Comparison of ENCODE assay signal across 31 mouse cellular contexts in the genomic region with DNA sequence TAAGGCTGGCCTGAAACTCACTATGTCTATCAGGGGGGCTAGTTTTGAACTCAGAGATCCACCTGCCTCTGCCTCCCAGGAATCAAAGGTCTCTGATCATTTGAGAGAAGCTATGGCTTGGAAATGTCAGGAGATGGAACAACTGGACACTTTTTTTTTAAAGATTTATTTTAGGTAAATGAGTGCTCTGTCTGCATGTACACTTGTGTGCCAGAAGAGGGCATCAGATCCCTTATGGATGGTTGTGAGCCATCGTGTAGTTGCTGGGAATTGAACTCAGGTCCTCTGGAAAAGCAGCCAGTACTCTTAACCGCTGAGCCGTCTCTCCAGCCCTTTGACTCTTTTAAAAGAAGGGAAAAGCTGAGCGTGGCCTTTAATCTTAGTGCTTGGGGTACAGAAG. TPM values are rescaled to one million over a fixed set of nuclear protein-coding genes. Genes with fewer than 3 reads are reported as not detected.
DNase-seq lines count a peak whose midpoint lies in the region; ATAC-seq and TF ChIP-seq lines count a peak whose summit lies in the region.
"Had no signal": no experiment of that assay in that cellular context is flagged by ENCODE, and none has a peak within 500 bp of the region (broad histone marks: within the 10 kb centered on the region; RNA-seq: fewer than 3 reads in every experiment).

No protein-coding gene starts in this region.

- peak; percentile 38 for TF ChIP-seq CTCF in hindbrain, postnatal 0 days (IDR thresholded peaks at IDR 0.05; ENCODE audit: low read depth)
- TF ChIP-seq CTCF in liver, postnatal 0 days (IDR thresholded peaks at IDR 0.05; ENCODE audit: low read depth), result peak; percentile 52
- peak; percentile 27 for TF ChIP-seq CTCF in E14TG2a.4 (conservative IDR thresholded peaks at IDR 0.05; ENCODE audit: low read length)
- peak; percentile 43 for TF ChIP-seq CTCF in stomach, postnatal 0 days (IDR thresholded peaks at IDR 0.05; ENCODE audit: low read depth)

- no peak overlapping the region for H3K4me2 ChIP-seq in hindbrain, postnatal 0 days (ENCODE audit: low read depth, low read length)
- no peak overlapping the region for H3K4me2 ChIP-seq in hindbrain, embryonic 11.5 days (replicated peaks; ENCODE audit: low read depth, low read length)
- no peak overlapping the region for H3K4me2 ChIP-seq in liver, postnatal 0 days (ENCODE audit: low read depth, low read length)
- H3K4me2 ChIP-seq in stomach, postnatal 0 days (replicated peaks; ENCODE audit: low read depth), result no peak overlapping the region
- H3K4me2 ChIP-seq: embryonic facial prominence, embryonic 15.5 days; midbrain, embryonic 15.5 days; neural tube, embryonic 13.5 days had no signal

- peaks cover 18% of the 10 kb centered on the region for H3K4me1 ChIP-seq in hindbrain, postnatal 0 days (ENCODE audit: insufficient read depth, low read length)
- peaks cover 11% of the 10 kb centered on the region for H3K4me1 ChIP-seq in hindbrain, embryonic 11.5 days (replicated peaks; ENCODE audit: control insufficient read depth, insufficient read depth, low read length)
- H3K4me1 ChIP-seq in liver, postnatal 0 days (ENCODE audit: insufficient read depth), result peaks cover 28% of the 10 kb centered on the region
- peaks cover 44% of the 10 kb centered on the region for H3K4me1 ChIP-seq in E14TG2a.4 (replicated peaks; ENCODE audit: low read depth, low read length)
- no peaks in the 10 kb centered on the region; the same call in 1 of the 2 replicates for H3K4me1 ChIP-seq in stomach, postnatal 0 days (replicated peaks; ENCODE audit: control insufficient read depth, insufficient read depth)

- no peak overlapping the region for H3K27ac ChIP-seq in hindbrain, postnatal 0 days
- no peak overlapping the region for H3K27ac ChIP-seq in hindbrain, embryonic 11.5 days (ENCODE audit: low read depth, low read length)
- H3K27ac ChIP-seq in liver, postnatal 0 days (ENCODE audit: low read depth), result no peak overlapping the region
- no peak overlapping the region for H3K27ac ChIP-seq in stomach, postnatal 0 days (replicated peaks)
- H3K27ac ChIP-seq: embryonic facial prominence, embryonic 15.5 days; heart, embryonic 10.5 days; hindbrain, embryonic 10.5 days; midbrain, embryonic 15.5 days; neural tube, embryonic 13.5 days had no signal

- H3K9ac ChIP-seq in hindbrain, postnatal 0 days (replicated peaks; ENCODE audit: low read length), result no peak overlapping the region
- H3K9ac ChIP-seq in hindbrain, embryonic 11.5 days (ENCODE audit: low read depth, low read length), result no peak overlapping the region
- no peak overlapping the region for H3K9ac ChIP-seq in liver, postnatal 0 days (replicated peaks)
- H3K9ac ChIP-seq in stomach, postnatal 0 days (ENCODE audit: low read length), result no peak overlapping the region
- H3K9ac ChIP-seq: embryonic facial prominence, embryonic 15.5 days; midbrain, embryonic 15.5 days; neural tube, embryonic 13.5 days had no signal

- no peak overlapping the region for H3K4me3 ChIP-seq in hindbrain, postnatal 0 days (ENCODE audit: low read length)
- H3K4me3 ChIP-seq in hindbrain, embryonic 11.5 days (ENCODE audit: low read depth, low read length), result no peak overlapping the region
- H3K4me3 ChIP-seq in liver, postnatal 0 days (ENCODE audit: low read depth, low read length), result no peak overlapping the region
- H3K4me3 ChIP-seq in E14TG2a.4 (replicated peaks; ENCODE audit: low read length), result no peak overlapping the region
- H3K4me3 ChIP-seq in stomach, postnatal 0 days (ENCODE audit: low read depth, low read length), result no peak overlapping the region
- H3K4me3 ChIP-seq: embryonic facial prominence, embryonic 15.5 days; hindbrain, embryonic 10.5 days; midbrain, embryonic 15.5 days; myocyte; neural tube, embryonic 13.5 days had no signal

- TF ChIP-seq EP300 in liver, postnatal 0 days (IDR thresholded peaks at IDR 0.05; ENCODE audit: low read depth), result no peak
- no peak for TF ChIP-seq EP300 in stomach, postnatal 0 days (optimal IDR thresholded peaks at IDR 0.05)

- H3K36me3 ChIP-seq in hindbrain, postnatal 0 days (ENCODE audit: insufficient read depth, low read length), result no peaks in the 10 kb centered on the region
- no peaks in the 10 kb centered on the region for H3K36me3 ChIP-seq in hindbrain, embryonic 11.5 days (ENCODE audit: control insufficient read depth, insufficient read depth, low read length)
- no peaks in the 10 kb centered on the region for H3K36me3 ChIP-seq in liver, postnatal 0 days (replicated peaks; ENCODE audit: insufficient read depth, low read length)
- H3K36me3 ChIP-seq in E14TG2a.4 (ENCODE audit: insufficient read depth, low read length), result no peaks in the 10 kb centered on the region
- H3K36me3 ChIP-seq in stomach, postnatal 0 days (ENCODE audit: control insufficient read depth, insufficient read depth, low read length), result no peaks in the 10 kb centered on the region
- H3K36me3 ChIP-seq: embryonic facial prominence, embryonic 15.5 days; heart, embryonic 10.5 days; hindbrain, embryonic 10.5 days; midbrain, embryonic 15.5 days; neural tube, embryonic 13.5 days had no signal

- ATAC-seq in hindbrain, postnatal 0 days, result no peak
- ATAC-seq in hindbrain, embryonic 11.5 days (ENCODE audit: low FRiP score), result no peak
- no peak for ATAC-seq in liver, postnatal 0 days
- no peak for ATAC-seq in stomach, postnatal 0 days (ENCODE audit: low FRiP score, low TSS enrichment)
- ATAC-seq: forebrain, embryonic 16.5 days; midbrain, embryonic 15.5 days had no signal

- H3K27me3 ChIP-seq in hindbrain, postnatal 0 days (ENCODE audit: insufficient read depth, low read length), result peaks cover 20% of the 10 kb centered on the region
- H3K27me3 ChIP-seq in hindbrain, embryonic 11.5 days (ENCODE audit: control insufficient read depth, insufficient read depth, low read length), result peaks cover 48% of the 10 kb centered on the region
- H3K27me3 ChIP-seq in liver, postnatal 0 days (ENCODE audit: insufficient read depth, low read length), result peaks cover 49% of the 10 kb centered on the region
- H3K27me3 ChIP-seq in E14TG2a.4 (ENCODE audit: insufficient read depth, low read length), result peaks cover 50% of the 10 kb centered on the region
- H3K27me3 ChIP-seq in stomach, postnatal 0 days (ENCODE audit: control insufficient read depth, insufficient read depth, low read length), result no peaks in the 10 kb centered on the region

- no peak for DNase-seq in hindbrain, postnatal 0 days (ENCODE audit: low spot score)
- DNase-seq in hindbrain, embryonic 11.5 days (ENCODE audit: low spot score), result no peak
- DNase-seq in liver, postnatal 0 days, result no peak
- no peak for DNase-seq in liver
- DNase-seq in stomach, postnatal 0 days (ENCODE audit: low spot score), result no peak
- no peak for DNase-seq in thymus, postnatal 10 days (ENCODE audit: low spot score in 2 of 2)
- DNase-seq: cerebellum, adult 11 months; cerebellum, adult 9-11 months; kidney, adult 9 months; kidney, postnatal 25 days; right cerebral cortex, postnatal 25 days; spleen, adult 18-20 months; thymus, postnatal 14 days had no signal

- no peaks in the 10 kb centered on the region for H3K9me3 ChIP-seq in hindbrain, postnatal 0 days (ENCODE audit: low read length)
- no peaks in the 10 kb centered on the region for H3K9me3 ChIP-seq in hindbrain, embryonic 11.5 days (ENCODE audit: control insufficient read depth, low read length)
- no peaks in the 10 kb centered on the region for H3K9me3 ChIP-seq in liver, postnatal 0 days (ENCODE audit: low read length)
- H3K9me3 ChIP-seq in E14TG2a.4 (ENCODE audit: low read length), result no peaks in the 10 kb centered on the region
- no peaks in the 10 kb centered on the region for H3K9me3 ChIP-seq in stomach, postnatal 0 days (ENCODE audit: control insufficient read depth, low read length)
- H3K9me3 ChIP-seq: embryonic facial prominence, embryonic 15.5 days; midbrain, embryonic 15.5 days; neural tube, embryonic 13.5 days had no signal

- 76% methylated on average over 4 of the region's 4 CpGs for WGBS in hindbrain, postnatal 0 days
- 83% methylated on average over 4 of the region's 4 CpGs for WGBS in hindbrain, embryonic 11.5 days
- 76% methylated on average over 4 of the region's 4 CpGs for WGBS in liver, postnatal 0 days (ENCODE audit: insufficient replicate concordance)
- 73% methylated on average over 4 of the region's 4 CpGs for WGBS in stomach, postnatal 0 days

RNA-seq across cellular contexts. Expression of gene Tmem102, which starts 1.0 kb away (rescaled TPM):
- 0.16 and 0.72 TPM in 2 replicates for total RNA-seq in hindbrain, postnatal 0 days (2014; rRNA removed)
- 1.1 and 1.5 TPM in 2 replicates for polyA plus RNA-seq in hindbrain, postnatal 0 days (2015; fragmentation: Nextera tagmentation; extraction: Ambion mirVana)
- polyA plus RNA-seq in hindbrain, embryonic 11.5 days (2014; fragmentation: Nextera tagmentation; extraction: Ambion mirVana), result 0.83 and 0.93 TPM in 2 replicates
- 4.4 and 4.8 TPM in 2 replicates for polyA plus RNA-seq in liver, postnatal 0 days (2015; fragmentation: Nextera tagmentation; extraction: Ambion mirVana)
- 28.4 and 34.4 TPM in 2 replicates for polyA plus RNA-seq in stomach, postnatal 0 days (2015; fragmentation: Nextera tagmentation; extraction: Ambion mirVana)
- total RNA-seq: common myeloid progenitor, adult 5-6 weeks; gastrocnemius, postnatal 4 days; left cerebral cortex, postnatal 36 days; megakaryocyte-erythroid progenitor cell, adult 5-6 weeks had no signal

RNA-seq across cellular contexts. Expression of gene Fgf11, which starts 4.7 kb away (rescaled TPM):
- 19.1 and 19.2 TPM in 2 replicates for total RNA-seq in hindbrain, postnatal 0 days (2014; rRNA removed)
- polyA plus RNA-seq in hindbrain, postnatal 0 days (2015; fragmentation: Nextera tagmentation; extraction: Ambion mirVana), result 3.8 and 4.4 TPM in 2 replicates
- 2.2 and 2.8 TPM in 2 replicates for polyA plus RNA-seq in hindbrain, embryonic 11.5 days (2014; fragmentation: Nextera tagmentation; extraction: Ambion mirVana)
- 0.04 and 0.07 TPM in 2 replicates for polyA plus RNA-seq in liver, postnatal 0 days (2015; fragmentation: Nextera tagmentation; extraction: Ambion mirVana)
- polyA plus RNA-seq in stomach, postnatal 0 days (2015; fragmentation: Nextera tagmentation; extraction: Ambion mirVana), result 0.67 and 0.90 TPM in 2 replicates

RNA-seq across cellular contexts. Expression of gene Gm39566, which starts 8.7 kb away (rescaled TPM):
- not detected in 2 replicates for total RNA-seq in hindbrain, postnatal 0 days (2014; rRNA removed)
- polyA plus RNA-seq in hindbrain, postnatal 0 days (2015; fragmentation: Nextera tagmentation; extraction: Ambion mirVana), result not detected in 2 replicates
- polyA plus RNA-seq in hindbrain, embryonic 11.5 days (2014; fragmentation: Nextera tagmentation; extraction: Ambion mirVana), result not detected in 2 replicates
- polyA plus RNA-seq in liver, postnatal 0 days (2015; fragmentation: Nextera tagmentation; extraction: Ambion mirVana), result not detected in 2 replicates
- not detected in 2 replicates for polyA plus RNA-seq in stomach, postnatal 0 days (2015; fragmentation: Nextera tagmentation; extraction: Ambion mirVana)
- total RNA-seq: adrenal gland, postnatal 4 days; common myeloid progenitor, adult 5-6 weeks; gastrocnemius, postnatal 4 days; left cerebral cortex, adult 18-20 months; left cerebral cortex, postnatal 36 days; megakaryocyte-erythroid progenitor cell, adult 5-6 weeks had no signal
- polyA plus RNA-seq: C2C12; embryonic facial prominence, embryonic 15.5 days; forebrain, embryonic 16.5 days; heart, embryonic 10.5 days; heart, embryonic 16.5 days; hindbrain, embryonic 10.5 days; limb, embryonic 14.5 days; liver, embryonic 16.5 days; midbrain, embryonic 15.5 days; neural tube, embryonic 13.5 days had no signal

RNA-seq across cellular contexts. Expression of gene Chrnb1, which starts 10.6 kb away (rescaled TPM):
- 1.5 TPM in 1 of 2 replicates, not detected in the other for total RNA-seq in hindbrain, postnatal 0 days (2014; rRNA removed)
- 0.85 and 1.5 TPM in 2 replicates for polyA plus RNA-seq in hindbrain, postnatal 0 days (2015; fragmentation: Nextera tagmentation; extraction: Ambion mirVana)
- 1.2 and 1.5 TPM in 2 replicates for polyA plus RNA-seq in hindbrain, embryonic 11.5 days (2014; fragmentation: Nextera tagmentation; extraction: Ambion mirVana)
- 0.73 and 0.76 TPM in 2 replicates for polyA plus RNA-seq in liver, postnatal 0 days (2015; fragmentation: Nextera tagmentation; extraction: Ambion mirVana)
- 4.3 and 5.0 TPM in 2 replicates for polyA plus RNA-seq in stomach, postnatal 0 days (2015; fragmentation: Nextera tagmentation; extraction: Ambion mirVana)

RNA-seq across cellular contexts. Expression of gene Spem2, which starts 11.9 kb away (rescaled TPM):
- not detected in 2 replicates for total RNA-seq in hindbrain, postnatal 0 days (2014; rRNA removed)
- not detected in 2 replicates for polyA plus RNA-seq in hindbrain, postnatal 0 days (2015; fragmentation: Nextera tagmentation; extraction: Ambion mirVana)
- not detected in 2 replicates for polyA plus RNA-seq in hindbrain, embryonic 11.5 days (2014; fragmentation: Nextera tagmentation; extraction: Ambion mirVana)
- not detected in 2 replicates for polyA plus RNA-seq in liver, postnatal 0 days (2015; fragmentation: Nextera tagmentation; extraction: Ambion mirVana)
- polyA plus RNA-seq in stomach, postnatal 0 days (2015; fragmentation: Nextera tagmentation; extraction: Ambion mirVana), result not detected in 2 replicates
- total RNA-seq: adrenal gland, postnatal 4 days; common myeloid progenitor, adult 5-6 weeks; gastrocnemius, postnatal 4 days; left cerebral cortex, adult 18-20 months; left cerebral cortex, postnatal 36 days; megakaryocyte-erythroid progenitor cell, adult 5-6 weeks had no signal
- polyA plus RNA-seq: C2C12; embryonic facial prominence, embryonic 15.5 days; forebrain, embryonic 16.5 days; heart, embryonic 16.5 days; hindbrain, embryonic 10.5 days; limb, embryonic 14.5 days; liver, embryonic 16.5 days; midbrain, embryonic 15.5 days; myocyte; neural tube, embryonic 13.5 days had no signal
